Mouse (Mus musculus): Measurements from ENCODE around the gene Zfp385c. TPM values are rescaled to one million over a fixed set of nuclear protein-coding genes. Genes with fewer than 3 reads are reported as not detected.

Gene Zfp385c
- polyA plus RNA-seq, 1 experiment: not detected

DNA sequence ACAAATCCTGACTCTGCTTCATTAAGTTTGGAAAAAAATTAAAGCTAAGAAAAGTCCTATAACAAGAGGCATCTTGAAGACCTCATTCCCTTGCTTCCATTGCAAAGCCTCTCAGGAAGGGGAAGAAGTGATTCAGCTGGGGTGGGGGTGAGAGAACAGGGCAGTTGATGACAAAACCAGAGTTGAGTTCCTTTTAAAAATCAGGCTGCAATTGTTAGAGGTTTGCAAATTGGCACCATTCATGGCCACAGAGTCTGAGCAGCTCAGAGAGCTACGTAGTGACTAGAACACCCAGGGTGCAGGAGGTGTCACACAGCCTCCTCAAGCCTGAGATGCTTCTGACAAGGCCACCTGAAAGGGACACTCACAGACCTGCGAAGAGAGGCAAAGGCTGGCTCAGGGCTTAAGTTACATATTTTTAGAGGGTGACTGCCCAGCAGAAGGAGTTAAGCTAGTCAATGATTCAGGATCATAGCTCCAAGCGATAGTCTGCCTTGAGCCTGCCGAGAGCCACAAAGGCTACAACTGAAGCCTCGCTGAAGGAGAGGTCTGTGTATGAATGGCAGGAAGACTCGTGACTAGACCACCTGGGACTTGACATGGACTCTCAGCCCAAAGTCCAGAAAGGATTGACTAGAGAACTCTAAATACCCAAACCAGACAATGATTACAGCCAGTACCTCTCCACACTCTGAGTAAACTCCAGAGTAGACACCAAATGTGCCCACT is 38.4 kb upstream of the Zfp385c start:
- Histone ChIP-seq H3K27ac (ENCODE audit: insufficient read depth, low read depth, low read length) (peak overlapping the region; percentile 25), H3K4me3 (ENCODE audit: insufficient read depth, low read length) (no peak overlapping the region), H3K4me1 (ENCODE audit: control insufficient read depth, insufficient read depth, low read length) (peaks cover 56% of the 10 kb centered on the region)
- TF ChIP-seq POLR2A (IDR thresholded peaks at IDR 0.05; ENCODE audit: borderline replicate concordance, low read depth, low read length) (no peak), CTCF (IDR thresholded peaks at IDR 0.05; ENCODE audit: low read depth, low read length) (no peak)

DNA sequence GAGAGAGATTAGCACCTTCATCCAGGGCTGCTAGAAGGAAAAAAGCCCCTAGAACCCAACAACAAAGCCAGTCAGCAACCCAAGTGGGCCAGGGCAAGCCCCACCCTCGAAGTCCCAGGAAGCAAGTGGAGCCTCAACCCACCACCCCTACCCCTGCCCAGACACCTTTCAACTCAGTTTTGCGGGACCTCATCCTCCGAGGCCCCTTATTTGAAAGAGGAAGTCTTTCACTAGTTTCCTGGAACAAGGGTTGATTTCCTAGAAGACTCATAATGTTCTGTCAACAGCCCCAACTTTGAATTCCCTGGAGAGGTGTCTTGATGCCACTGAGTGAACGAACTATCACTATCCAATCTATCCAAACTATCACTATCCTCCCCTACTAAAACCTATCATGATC is 37.7 kb upstream of the Zfp385c start:
- H3K4me3 ChIP-seq (ENCODE audit: insufficient read depth, low read length): no peak overlapping the region
- H3K27ac ChIP-seq (ENCODE audit: insufficient read depth, low read depth, low read length): no peak overlapping the region
- TF ChIP-seq POLR2A (IDR thresholded peaks at IDR 0.05; ENCODE audit: borderline replicate concordance, low read depth, low read length) (no peak), CTCF (IDR thresholded peaks at IDR 0.05; ENCODE audit: low read depth, low read length) (no peak)
- H3K4me1 ChIP-seq (ENCODE audit: control insufficient read depth, insufficient read depth, low read length): peaks cover 55% of the 10 kb centered on the region

DNA sequence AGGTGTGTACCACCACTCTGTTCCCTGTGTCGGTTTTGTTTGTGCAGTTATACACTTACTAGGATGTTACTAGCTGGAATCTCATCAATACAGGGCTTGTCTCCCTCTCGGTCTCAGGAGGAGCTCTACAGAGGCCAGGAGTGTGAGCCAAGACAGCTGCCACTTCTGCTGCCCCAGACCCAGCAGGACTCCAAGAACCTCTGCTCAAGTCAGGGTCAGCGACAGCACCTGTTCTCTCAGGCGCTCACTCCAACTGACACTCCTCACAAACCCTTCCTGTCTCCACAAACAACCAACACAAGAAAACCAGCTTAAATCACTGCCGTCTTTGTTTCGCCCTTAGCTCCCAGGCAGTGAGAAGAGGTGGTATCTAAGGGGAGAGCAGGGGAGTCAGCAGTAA is 36.3 kb upstream of the Zfp385c start:
- Histone ChIP-seq H3K4me1 (ENCODE audit: control insufficient read depth, insufficient read depth, low read length) (peaks cover 62% of the 10 kb centered on the region), H3K4me3 (ENCODE audit: insufficient read depth, low read length) (no peak overlapping the region), H3K27ac (ENCODE audit: insufficient read depth, low read depth, low read length) (no peak overlapping the region)
- TF ChIP-seq CTCF (IDR thresholded peaks at IDR 0.05; ENCODE audit: low read depth, low read length) (no peak), POLR2A (IDR thresholded peaks at IDR 0.05; ENCODE audit: borderline replicate concordance, low read depth, low read length) (no peak)

DNA sequence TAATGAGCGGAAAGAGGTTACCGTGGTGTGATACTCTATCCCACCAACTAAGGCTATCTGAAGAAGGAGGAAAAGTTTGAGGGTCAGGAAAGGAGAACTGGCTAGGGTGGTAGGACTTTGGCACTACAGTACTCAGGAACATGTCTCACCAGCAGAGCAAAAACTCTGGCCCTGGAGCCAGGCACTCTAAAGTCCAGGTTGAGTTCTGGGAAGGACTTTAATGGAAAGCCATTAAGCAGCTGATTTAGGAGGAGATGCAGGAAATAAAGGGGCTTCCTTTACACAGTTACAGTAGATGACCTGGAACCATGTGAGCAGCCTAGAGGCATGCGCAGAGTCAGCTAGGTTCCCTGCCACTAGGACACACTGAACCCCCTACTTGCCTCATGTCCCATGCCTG is 34.9 kb upstream of the Zfp385c start:
- no peak overlapping the region for H3K4me3 ChIP-seq (ENCODE audit: insufficient read depth, low read length)
- peaks cover 65% of the 10 kb centered on the region for H3K4me1 ChIP-seq (ENCODE audit: control insufficient read depth, insufficient read depth, low read length)
- no peak overlapping the region for H3K27ac ChIP-seq (ENCODE audit: insufficient read depth, low read depth, low read length)
- TF ChIP-seq CTCF (IDR thresholded peaks at IDR 0.05; ENCODE audit: low read depth, low read length) (no peak), POLR2A (IDR thresholded peaks at IDR 0.05; ENCODE audit: borderline replicate concordance, low read depth, low read length) (no peak)

DNA sequence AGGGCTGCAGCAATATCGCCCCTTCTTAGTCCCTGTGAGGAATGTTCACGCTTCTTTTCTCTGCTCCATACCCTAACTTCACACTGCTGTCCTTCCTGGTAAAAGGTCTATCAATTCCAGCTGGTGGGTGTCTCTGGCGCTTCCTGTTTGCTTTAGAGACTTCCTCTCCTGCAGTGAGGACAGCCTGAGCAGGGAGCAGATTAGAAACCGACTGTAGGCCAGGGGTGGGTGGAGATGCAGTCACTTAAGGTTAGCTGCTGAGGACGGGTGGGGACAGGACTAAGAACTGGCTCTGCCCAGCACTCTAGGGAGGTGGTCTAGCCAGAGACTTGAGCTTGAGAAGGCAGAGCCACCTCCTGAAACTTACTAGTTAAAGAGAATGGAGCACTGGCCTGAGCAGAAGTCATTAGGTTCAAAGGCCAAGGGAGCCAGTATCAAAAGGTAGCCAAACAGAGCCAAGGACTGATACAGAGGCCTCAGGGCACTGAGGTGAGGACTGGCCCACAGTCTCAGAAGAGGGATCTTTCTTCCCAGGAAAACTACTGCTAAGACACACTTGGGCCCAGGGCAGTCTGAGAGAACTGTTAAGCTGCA is 32.8 kb upstream of the Zfp385c start:
- TF ChIP-seq CTCF (IDR thresholded peaks at IDR 0.05; ENCODE audit: low read depth, low read length) (no peak), POLR2A (IDR thresholded peaks at IDR 0.05; ENCODE audit: borderline replicate concordance, low read depth, low read length) (no peak)
- peak overlapping the region; percentile 8; the same call in 1 of the 2 replicates for H3K4me3 ChIP-seq (ENCODE audit: insufficient read depth, low read length)
- H3K4me1 ChIP-seq (ENCODE audit: control insufficient read depth, insufficient read depth, low read length): peaks cover 66% of the 10 kb centered on the region
- H3K27ac ChIP-seq (ENCODE audit: insufficient read depth, low read depth, low read length): peak overlapping the region; percentile 87

DNA sequence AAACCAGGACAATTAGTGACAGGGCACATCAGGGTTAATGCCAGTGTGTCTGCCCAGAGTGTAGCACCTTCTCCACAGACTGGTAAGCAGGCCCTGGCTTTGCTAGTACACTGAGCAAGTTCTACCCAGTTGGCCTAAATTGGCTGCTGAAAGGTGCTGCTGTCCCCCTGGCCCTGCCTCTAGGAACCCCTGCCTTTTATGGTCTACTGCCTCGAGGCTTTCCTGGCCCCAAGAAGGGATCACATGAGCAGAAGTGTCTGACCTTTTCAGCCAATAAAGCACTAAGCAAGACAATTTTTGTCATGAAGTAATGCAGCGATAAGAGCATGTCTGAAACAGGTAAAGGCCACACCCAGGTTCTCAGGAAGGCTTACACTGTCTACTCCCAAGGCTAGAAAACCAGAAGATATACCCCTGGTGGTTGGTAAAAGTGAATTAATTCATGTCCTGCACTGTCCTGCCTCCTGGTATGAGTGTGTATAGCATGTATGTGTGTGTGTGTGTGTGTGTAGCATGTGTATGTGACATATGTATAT is 30.3 kb upstream of the Zfp385c start:
- peak overlapping the region; percentile 87 for H3K27ac ChIP-seq (ENCODE audit: insufficient read depth, low read depth, low read length)
- peaks cover 68% of the 10 kb centered on the region for H3K4me1 ChIP-seq (ENCODE audit: control insufficient read depth, insufficient read depth, low read length)
- no peak overlapping the region for H3K4me3 ChIP-seq (ENCODE audit: insufficient read depth, low read length)
- TF ChIP-seq POLR2A (IDR thresholded peaks at IDR 0.05; ENCODE audit: borderline replicate concordance, low read depth, low read length) (no peak), CTCF (IDR thresholded peaks at IDR 0.05; ENCODE audit: low read depth, low read length) (no peak)

DNA sequence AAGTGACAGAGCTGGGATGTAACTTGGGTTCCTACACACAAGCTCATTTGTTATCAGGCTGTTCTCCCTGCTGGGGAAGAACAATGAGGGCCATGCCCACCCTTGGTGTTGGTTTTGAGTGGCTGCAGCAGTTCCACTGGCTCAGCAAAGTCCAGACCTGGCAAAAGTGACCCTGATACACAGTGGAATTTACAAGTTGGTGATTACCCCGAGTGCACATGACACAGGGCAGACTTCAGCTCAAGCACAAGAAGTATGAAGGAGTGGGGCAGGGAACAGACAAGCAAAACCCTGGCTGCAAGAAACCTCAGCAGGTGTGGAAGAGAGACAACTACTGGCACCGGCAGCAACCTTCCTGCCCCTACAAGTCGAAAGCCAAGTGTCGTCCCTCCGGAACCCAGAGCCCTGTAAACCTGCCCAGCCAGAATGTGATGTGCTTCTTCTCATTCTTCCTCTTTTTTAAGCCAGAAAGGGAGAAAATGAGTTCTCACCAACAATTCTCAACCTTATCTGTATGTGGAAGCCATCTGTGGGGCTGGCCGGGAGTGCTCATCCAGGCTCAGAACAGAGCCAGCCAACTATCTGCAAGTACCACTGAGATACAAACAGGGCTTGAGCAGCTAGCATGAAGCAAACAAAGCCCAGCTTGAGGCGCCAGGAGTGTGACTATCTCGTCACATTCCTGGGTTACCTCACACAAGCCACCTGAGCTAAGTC is 29.7 kb upstream of the Zfp385c start:
- H3K4me3 ChIP-seq (ENCODE audit: insufficient read depth, low read length): peak overlapping the region; percentile 26
- TF ChIP-seq CTCF (IDR thresholded peaks at IDR 0.05; ENCODE audit: low read depth, low read length) (no peak), POLR2A (IDR thresholded peaks at IDR 0.05; ENCODE audit: borderline replicate concordance, low read depth, low read length) (no peak)
- H3K27ac ChIP-seq (ENCODE audit: insufficient read depth, low read depth, low read length): peak overlapping the region; percentile 87
- H3K4me1 ChIP-seq (ENCODE audit: control insufficient read depth, insufficient read depth, low read length): peaks cover 63% of the 10 kb centered on the region

DNA sequence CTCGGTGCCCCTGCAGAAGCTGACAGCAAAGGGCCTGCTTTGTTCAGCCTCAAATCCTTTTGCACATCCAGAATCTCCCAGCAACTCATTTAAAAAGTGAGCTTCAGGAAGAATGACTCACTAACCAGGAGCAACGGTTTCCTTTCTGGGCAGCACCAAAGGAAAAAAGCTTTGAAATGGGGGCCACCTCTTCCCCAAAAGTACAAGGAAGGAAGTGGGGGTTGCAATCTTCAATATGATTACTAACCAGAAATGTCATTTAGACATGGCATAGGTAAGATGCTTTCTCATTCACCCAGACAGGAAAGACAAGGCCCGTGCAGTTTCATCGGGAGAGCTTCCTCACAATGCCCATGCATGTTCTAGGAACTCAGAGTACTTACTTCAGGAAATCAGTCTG is 29.0 kb upstream of the Zfp385c start:
- Histone ChIP-seq H3K4me1 (ENCODE audit: control insufficient read depth, insufficient read depth, low read length) (peaks cover 63% of the 10 kb centered on the region), H3K4me3 (ENCODE audit: insufficient read depth, low read length) (peak overlapping the region; percentile 28)
- no peak for TF ChIP-seq CTCF (IDR thresholded peaks at IDR 0.05; ENCODE audit: low read depth, low read length)
- TF ChIP-seq POLR2A (IDR thresholded peaks at IDR 0.05; ENCODE audit: borderline replicate concordance, low read depth, low read length): no peak

DNA sequence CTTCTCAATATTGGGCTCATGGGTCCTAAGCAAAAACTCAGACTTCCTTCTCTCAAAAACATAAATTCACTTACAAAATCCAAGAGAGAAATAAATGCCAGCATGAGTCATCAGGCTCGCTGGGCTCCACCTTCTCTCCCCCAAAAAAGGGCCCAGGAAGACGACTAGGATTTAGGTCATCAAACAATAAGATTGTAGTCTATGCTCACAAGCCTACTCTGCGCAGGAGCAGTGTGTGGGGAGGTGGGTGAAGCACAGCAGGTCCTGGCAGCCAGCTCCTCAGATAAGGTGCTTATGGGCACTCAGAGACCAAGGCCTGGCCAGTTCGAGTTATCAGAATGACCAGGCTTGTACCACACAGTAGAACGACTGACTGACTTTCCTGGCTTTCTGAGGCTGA is 28.1 kb upstream of the Zfp385c start:
- TF ChIP-seq CTCF (IDR thresholded peaks at IDR 0.05; ENCODE audit: low read depth, low read length): no peak
- no peak for TF ChIP-seq POLR2A (IDR thresholded peaks at IDR 0.05; ENCODE audit: borderline replicate concordance, low read depth, low read length)
- Histone ChIP-seq H3K27ac (ENCODE audit: insufficient read depth, low read depth, low read length) (peak overlapping the region; percentile 87), H3K4me1 (ENCODE audit: control insufficient read depth, insufficient read depth, low read length) (peaks cover 56% of the 10 kb centered on the region), H3K4me3 (ENCODE audit: insufficient read depth, low read length) (peak overlapping the region; percentile 28)

More for the DNA sequence above, 29.0 kb upstream of the Zfp385c start:
- H3K27ac ChIP-seq (ENCODE audit: insufficient read depth, low read depth, low read length): peak overlapping the region; percentile 87
